Mouse (Mus musculus): ENCODE measurements around the gene 2310011J03Rik. TPM values are rescaled to one million over a fixed set of nuclear protein-coding genes. Genes with fewer than 3 reads are reported as not detected.

Gene 2310011J03Rik
- polyA plus RNA-seq, 1 experiment from 2014 or later = 43.4 TPM

- Histone ChIP-seq H3K36me3 (ENCODE audit: control insufficient read depth, insufficient read depth, low read length) (peaks cover 66% of the 10 kb centered on the region), H3K4me3 (ENCODE audit: low read depth, low read length) (no peak overlapping the region), H3K27ac (ENCODE audit: low read depth) (no peak overlapping the region), H3K9ac (ENCODE audit: low read length) (no peak overlapping the region), H3K4me2 (ENCODE audit: low read length) (no peak overlapping the region), H3K9me3 (ENCODE audit: control insufficient read depth, low read length) (no peaks in the 10 kb centered on the region), H3K27me3 (replicated peaks; ENCODE audit: control insufficient read depth, insufficient read depth, low read length) (no peaks in the 10 kb centered on the region), H3K4me1 (replicated peaks; ENCODE audit: control insufficient read depth, insufficient read depth, low read length) (peaks cover 23% of the 10 kb centered on the region)
- WGBS = 91% methylated on average over 8 of the region's 8 CpGs
- DNase-seq (ENCODE audit: low spot score) = no peak
- no peak for ATAC-seq (replicated peaks; ENCODE audit: low FRiP score, low TSS enrichment, low read depth)
Observed at GRCm38 (mm10) chr10:80271870-80272585, 48.3 kb downstream of the 2310011J03Rik start.

GRCm38 (mm10) chr10:80271186-80271843, 49.0 kb downstream of the 2310011J03Rik start:
- DNase-seq (ENCODE audit: low spot score) (no peak), ATAC-seq (replicated peaks; ENCODE audit: low FRiP score, low TSS enrichment, low read depth) (no peak)
- H3K9me3 ChIP-seq (ENCODE audit: control insufficient read depth, low read length) = no peaks in the 10 kb centered on the region
- 83% methylated on average over 5 of the region's 5 CpGs for WGBS
- H3K4me1 ChIP-seq (replicated peaks; ENCODE audit: control insufficient read depth, insufficient read depth, low read length) = peaks cover 29% of the 10 kb centered on the region
- H3K36me3 ChIP-seq (ENCODE audit: control insufficient read depth, insufficient read depth, low read length) = peaks cover 59% of the 10 kb centered on the region
- H3K9ac ChIP-seq (ENCODE audit: low read length) = 0 out of 2 replicates have a peak overlapping the region, but pooled peaks have one; percentile 10
- no peak overlapping the region for H3K4me2 ChIP-seq (ENCODE audit: low read length)
- no peak overlapping the region for H3K27ac ChIP-seq (ENCODE audit: low read depth)
- no peaks in the 10 kb centered on the region for H3K27me3 ChIP-seq (replicated peaks; ENCODE audit: control insufficient read depth, insufficient read depth, low read length)
- H3K4me3 ChIP-seq (ENCODE audit: low read depth, low read length) = no peak overlapping the region

- H3K36me3 ChIP-seq (ENCODE audit: control insufficient read depth, insufficient read depth, low read length) = peaks cover 54% of the 10 kb centered on the region
- DNase-seq (ENCODE audit: low spot score) (no peak), ATAC-seq (replicated peaks; ENCODE audit: low FRiP score, low TSS enrichment, low read depth) (no peak)
- no peak overlapping the region for H3K4me2 ChIP-seq (ENCODE audit: low read length)
- no peak overlapping the region for H3K9ac ChIP-seq (ENCODE audit: low read length)
- H3K27ac ChIP-seq (ENCODE audit: low read depth) = no peak overlapping the region
- peaks cover 34% of the 10 kb centered on the region for H3K4me1 ChIP-seq (replicated peaks; ENCODE audit: control insufficient read depth, insufficient read depth, low read length)
- H3K9me3 ChIP-seq (ENCODE audit: control insufficient read depth, low read length) = no peaks in the 10 kb centered on the region
- no peak overlapping the region for H3K4me3 ChIP-seq (ENCODE audit: low read depth, low read length)
- WGBS = 78% methylated on average over 6 of the region's 6 CpGs
- no peaks in the 10 kb centered on the region for H3K27me3 ChIP-seq (replicated peaks; ENCODE audit: control insufficient read depth, insufficient read depth, low read length)
Observed at GRCm38 (mm10) chr10:80270734-80271181, 49.6 kb downstream of the 2310011J03Rik start.

GRCm38 (mm10) chr10:80270099-80270498, 50.2 kb downstream of the 2310011J03Rik start:
- Histone ChIP-seq H3K4me3 (ENCODE audit: low read depth, low read length) (no peak overlapping the region), H3K9me3 (ENCODE audit: control insufficient read depth, low read length) (no peaks in the 10 kb centered on the region), H3K9ac (ENCODE audit: low read length) (0 out of 2 replicates have a peak overlapping the region, but pooled peaks have one; percentile 10), H3K27me3 (replicated peaks; ENCODE audit: control insufficient read depth, insufficient read depth, low read length) (no peaks in the 10 kb centered on the region), H3K4me1 (replicated peaks; ENCODE audit: control insufficient read depth, insufficient read depth, low read length) (peaks cover 36% of the 10 kb centered on the region), H3K27ac (ENCODE audit: low read depth) (no peak overlapping the region), H3K36me3 (ENCODE audit: control insufficient read depth, insufficient read depth, low read length) (peaks cover 48% of the 10 kb centered on the region), H3K4me2 (ENCODE audit: low read length) (no peak overlapping the region)
- ATAC-seq (replicated peaks; ENCODE audit: low FRiP score, low TSS enrichment, low read depth) (no peak), DNase-seq (ENCODE audit: low spot score) (no peak)
- 96% methylated on average over 2 of the region's 2 CpGs for WGBS

Small RNA genes within 50 kb of the gene (microRNA-seq; reads per million reads assigned to microRNA genes)
- 1.4 reads per million, percentile 16 among the genes with 10 or more reads in this experiment for gene Mir6911

Other genes with a start within 250 kb of the 2310011J03Rik start
- 14.1 TPM in 2 replicates for gene Sbno2, start 215.0 kb downstream of the 2310011J03Rik start, polyA plus RNA-seq (2014; fragmentation: Nextera tagmentation; extraction: Ambion mirVana)
- gene Stk11, start 204.7 kb downstream of the 2310011J03Rik start, polyA plus RNA-seq (2014; fragmentation: Nextera tagmentation; extraction: Ambion mirVana) = 27.0 and 27.5 TPM in 2 replicates
- gene Atp5d, start 181.9 kb downstream of the 2310011J03Rik start, polyA plus RNA-seq (2014; fragmentation: Nextera tagmentation; extraction: Ambion mirVana) = 590 and 627 TPM in 2 replicates
- 7.1 and 8.5 TPM in 2 replicates for gene Cbarp, start 179.7 kb downstream of the 2310011J03Rik start, polyA plus RNA-seq (2014; fragmentation: Nextera tagmentation; extraction: Ambion mirVana)
- 25.5 and 28.9 TPM in 2 replicates for gene Midn, start 172.3 kb downstream of the 2310011J03Rik start, polyA plus RNA-seq (2014; fragmentation: Nextera tagmentation; extraction: Ambion mirVana)
- 76.4 and 81.6 TPM in 2 replicates for gene Cirbp, start 154.6 kb downstream of the 2310011J03Rik start, polyA plus RNA-seq (2014; fragmentation: Nextera tagmentation; extraction: Ambion mirVana)
- 15.8 and 16.7 TPM in 2 replicates for gene 1600002K03Rik, start 147.6 kb downstream of the 2310011J03Rik start, polyA plus RNA-seq (2014; fragmentation: Nextera tagmentation; extraction: Ambion mirVana)
- 10.2 and 12.2 TPM in 2 replicates for gene Efna2, start 141.1 kb downstream of the 2310011J03Rik start, polyA plus RNA-seq (2014; fragmentation: Nextera tagmentation; extraction: Ambion mirVana)
- 61.3 and 66.5 TPM in 2 replicates for gene Mum1, start 94.1 kb downstream of the 2310011J03Rik start, polyA plus RNA-seq (2014; fragmentation: Nextera tagmentation; extraction: Ambion mirVana)
- 453 and 498 TPM in 2 replicates for gene Ndufs7, start 71.4 kb downstream of the 2310011J03Rik start, polyA plus RNA-seq (2014; fragmentation: Nextera tagmentation; extraction: Ambion mirVana)
- gene Gamt, start 59.5 kb downstream of the 2310011J03Rik start, polyA plus RNA-seq (2014; fragmentation: Nextera tagmentation; extraction: Ambion mirVana) = 34.1 and 61.2 TPM in 2 replicates
- 42.3 and 45.7 TPM in 2 replicates for gene Dazap1, start 59.1 kb downstream of the 2310011J03Rik start, polyA plus RNA-seq (2014; fragmentation: Nextera tagmentation; extraction: Ambion mirVana)
- 1,236 and 1,315 TPM in 2 replicates for gene Rps15, start 28.1 kb downstream of the 2310011J03Rik start, polyA plus RNA-seq (2014; fragmentation: Nextera tagmentation; extraction: Ambion mirVana)
- 7.8 and 9.1 TPM in 2 replicates for gene Apc2, start 24.6 kb downstream of the 2310011J03Rik start, polyA plus RNA-seq (2014; fragmentation: Nextera tagmentation; extraction: Ambion mirVana)
- gene Pcsk4, start 9.0 kb upstream of the 2310011J03Rik start, polyA plus RNA-seq (2014; fragmentation: Nextera tagmentation; extraction: Ambion mirVana) = 6.8 and 7.3 TPM in 2 replicates
- gene Reep6, start 9.4 kb upstream of the 2310011J03Rik start, polyA plus RNA-seq (2014; fragmentation: Nextera tagmentation; extraction: Ambion mirVana) = 42.4 and 58.1 TPM in 2 replicates
- 8.1 and 8.7 TPM in 2 replicates for gene Adamtsl5, start 27.9 kb upstream of the 2310011J03Rik start, polyA plus RNA-seq (2014; fragmentation: Nextera tagmentation; extraction: Ambion mirVana)
- 0.22 and 0.32 TPM in 2 replicates for gene Plk5, start 35.9 kb upstream of the 2310011J03Rik start, polyA plus RNA-seq (2014; fragmentation: Nextera tagmentation; extraction: Ambion mirVana)
- gene Mex3d, start 67.1 kb upstream of the 2310011J03Rik start, polyA plus RNA-seq (2014; fragmentation: Nextera tagmentation; extraction: Ambion mirVana) = 5.3 and 6.7 TPM in 2 replicates
- gene Mbd3, start 79.0 kb upstream of the 2310011J03Rik start, polyA plus RNA-seq (2014; fragmentation: Nextera tagmentation; extraction: Ambion mirVana) = 203 and 206 TPM in 2 replicates
- gene Uqcr11, start 86.3 kb upstream of the 2310011J03Rik start, polyA plus RNA-seq (2014; fragmentation: Nextera tagmentation; extraction: Ambion mirVana) = 941 and 1,108 TPM in 2 replicates
- 106 and 114 TPM in 2 replicates for gene Tcf3, start 113.1 kb upstream of the 2310011J03Rik start, polyA plus RNA-seq (2014; fragmentation: Nextera tagmentation; extraction: Ambion mirVana)
- 0.04 and 0.09 TPM in 2 replicates for gene Onecut3, start 174.3 kb upstream of the 2310011J03Rik start, polyA plus RNA-seq (2014; fragmentation: Nextera tagmentation; extraction: Ambion mirVana)
- gene Atp8b3, start 218.6 kb upstream of the 2310011J03Rik start, polyA plus RNA-seq (2014; fragmentation: Nextera tagmentation; extraction: Ambion mirVana) = 0.18 and 0.32 TPM in 2 replicates
- gene Rexo1, start 241.0 kb upstream of the 2310011J03Rik start, polyA plus RNA-seq (2014; fragmentation: Nextera tagmentation; extraction: Ambion mirVana) = 28.9 and 31.5 TPM in 2 replicates